Mouse (Mus musculus) heart, embryonic 11.5 days (tissue): ENCODE data around the gene Gnaq. TPM values are rescaled to one million over a fixed set of nuclear protein-coding genes. Genes with fewer than 3 reads are reported as not detected.
"Not testable (repeated sequence)": the region's sequence is repeated elsewhere in the genome, so short reads cannot be mapped to it uniquely, and the experiment has no call there.

Experiments
- ATAC-seq: fragments of 200-750 bp; cut with Nextera tagmentation; replicated peaks from 2 replicates; pipeline ENCODE4 v1.8.0; 2017; ENCODE audit warnings: moderate library complexity; ENCODE audit not compliant: insufficient number of reproducible peaks, low FRiP score, low TSS enrichment
- H3K27ac ChIP-seq: fragments of 300-500 bp; sonication (generic); 2 replicates; pipeline ENCODE4 v1.5.1; 2014; ENCODE audit warnings: mild to moderate bottlenecking, low read depth, low read length
- H3K27me3 ChIP-seq: fragments of 300-500 bp; sonication (generic); 2 replicates; pipeline ENCODE4 v1.6.1; 2014; ENCODE audit warnings: mild to moderate bottlenecking, low read length, mixed read lengths; ENCODE audit not compliant: control insufficient read depth, insufficient read depth
- H3K36me3 ChIP-seq: fragments of 300-500 bp; sonication (generic); 2 replicates; pipeline ENCODE4 v1.6.1; 2014; ENCODE audit warnings: mild to moderate bottlenecking, low read length, moderate library complexity, mixed read lengths; ENCODE audit not compliant: control insufficient read depth, insufficient read depth
- H3K4me1 ChIP-seq: fragments of 300-500 bp; sonication (generic); 2 replicates; pipeline ENCODE4 v1.6.1; 2014; ENCODE audit warnings: low read length; ENCODE audit not compliant: control insufficient read depth, insufficient read depth
- H3K4me2 ChIP-seq: fragments of 300-500 bp; sonication (generic); 2 replicates; pipeline ENCODE4 v1.6.1; 2014; ENCODE audit warnings: mild to moderate bottlenecking, moderate library complexity
- H3K4me3 ChIP-seq: fragments of 300-500 bp; sonication (generic); 2 replicates; pipeline ENCODE4 v1.5.1; 2014; ENCODE audit warnings: low read depth, low read length
- H3K9ac ChIP-seq: fragments of 300-500 bp; sonication (generic); 2 replicates; pipeline ENCODE4 v1.6.1; 2014; ENCODE audit warnings: mild to moderate bottlenecking, low read depth, low read length, moderate library complexity
- H3K9me3 ChIP-seq: fragments of 300-500 bp; sonication (generic); replicated peaks from 2 replicates; pipeline ENCODE4 v1.6.1; 2016; ENCODE audit warnings: low read length; ENCODE audit not compliant: control insufficient read depth
- WGBS: fragments of 180-500 bp; shearing (Covaris S2); extraction: QIAGEN DNeasy Blood & Tissue Kit; methylation state at CpG from one replicate; pipeline ENCODE4 v1.1.7; 2014; ENCODE audit not compliant: insufficient replicate concordance; 5-methylcytosine and 5-hydroxymethylcytosine counted together
- polyA plus RNA-seq: library from polyadenylated mRNA; unstranded; fragments of >200 nt; fragmentation: Nextera tagmentation; extraction: Ambion mirVana; gene quantifications from 2 replicates; pipeline ENCODE4 v1.2.1, GENCODE M21; 2014

The Gnaq gene
- polyA plus RNA-seq, 1 experiment from 2014 or later: 9.2 TPM

DNA sequence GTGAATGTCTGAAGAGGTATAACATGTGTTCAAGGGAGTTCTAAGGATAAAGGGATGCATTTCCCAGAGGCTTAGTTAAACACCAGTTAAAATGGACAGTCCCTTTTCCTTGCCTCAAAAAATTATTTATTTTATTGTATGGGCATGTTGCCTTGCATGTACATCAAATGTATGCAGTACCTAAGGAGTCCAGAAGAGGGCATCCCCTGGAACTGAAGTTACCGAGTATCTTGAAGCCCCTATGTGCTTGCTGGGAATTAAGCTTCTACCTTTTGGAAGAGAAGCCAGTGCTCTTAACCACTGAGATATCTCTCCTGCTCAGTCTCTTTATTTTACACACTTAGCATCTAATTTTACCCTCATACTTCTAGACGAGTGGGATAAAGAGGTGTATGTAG is 127.8 kb downstream of the Gnaq start:
- Histone ChIP-seq H3K4me3 (no peak overlapping the region), H3K9ac (no peak overlapping the region), H3K27ac (no peak overlapping the region), H3K9me3 (no peaks in the 10 kb centered on the region), H3K27me3 (no peaks in the 10 kb centered on the region), H3K36me3 (no peaks in the 10 kb centered on the region), H3K4me2 (no peak overlapping the region), H3K4me1 (peaks cover 29% of the 10 kb centered on the region)
- no peak for ATAC-seq
- WGBS: 58% methylated on average over 2 of the region's 2 CpGs

DNA sequence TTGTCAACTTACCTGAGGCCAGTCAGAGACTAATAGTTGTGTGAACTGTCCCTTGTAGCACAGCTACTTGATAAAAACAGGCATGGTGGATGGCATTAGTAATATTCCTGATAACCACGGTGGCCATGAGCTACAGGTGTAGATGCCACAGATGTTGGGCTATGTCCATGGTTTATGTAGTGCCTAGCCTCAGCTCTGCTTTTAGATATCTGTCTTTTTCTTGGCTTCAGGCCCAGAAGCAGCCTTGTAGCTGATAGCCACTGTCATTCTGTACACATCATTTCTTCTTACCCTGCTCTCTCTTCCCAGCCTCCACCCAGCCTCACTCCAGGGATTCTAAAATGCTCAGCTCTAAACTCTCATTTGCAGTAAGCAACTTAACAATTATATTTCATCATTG is 128.3 kb downstream of the Gnaq start:
- H3K27me3 ChIP-seq: no peaks in the 10 kb centered on the region
- H3K9me3 ChIP-seq: no peaks in the 10 kb centered on the region
- H3K4me1 ChIP-seq: peaks cover 29% of the 10 kb centered on the region
- no peak overlapping the region for H3K4me3 ChIP-seq
- no peak overlapping the region for H3K9ac ChIP-seq
- no peaks in the 10 kb centered on the region for H3K36me3 ChIP-seq
- H3K27ac ChIP-seq: no peak overlapping the region
- no peak overlapping the region for H3K4me2 ChIP-seq
- ATAC-seq: no peak
- 50% methylated on average over 1 of the region's 1 CpGs for WGBS

DNA sequence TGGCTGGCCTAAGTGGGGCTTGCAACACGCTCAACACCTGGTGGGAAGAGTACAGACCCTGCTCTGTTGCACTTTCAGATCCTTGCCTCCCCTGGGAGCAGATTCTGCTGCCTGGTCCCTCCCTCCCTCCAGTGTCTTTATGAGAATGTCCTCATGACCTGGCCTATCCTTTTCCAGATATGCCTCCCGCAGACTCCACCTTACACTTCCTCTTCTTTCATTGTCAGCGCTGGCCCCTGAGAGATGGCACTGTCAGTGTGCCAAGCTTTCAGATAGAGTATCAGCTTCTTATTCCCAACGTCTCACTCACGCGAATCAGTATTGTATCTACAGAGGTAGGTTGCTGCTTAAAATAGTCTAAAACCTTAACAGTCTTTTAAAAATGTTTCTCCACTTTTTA is 129.0 kb downstream of the Gnaq start:
- H3K27me3 ChIP-seq: no peaks in the 10 kb centered on the region
- no peak for ATAC-seq
- H3K36me3 ChIP-seq: no peaks in the 10 kb centered on the region
- no peak overlapping the region for H3K4me3 ChIP-seq
- H3K9me3 ChIP-seq: no peaks in the 10 kb centered on the region
- no peak overlapping the region for H3K4me2 ChIP-seq
- 57% methylated on average over 6 of the region's 6 CpGs for WGBS
- H3K27ac ChIP-seq: no peak overlapping the region
- no peak overlapping the region for H3K9ac ChIP-seq
- H3K4me1 ChIP-seq: peaks cover 29% of the 10 kb centered on the region

DNA sequence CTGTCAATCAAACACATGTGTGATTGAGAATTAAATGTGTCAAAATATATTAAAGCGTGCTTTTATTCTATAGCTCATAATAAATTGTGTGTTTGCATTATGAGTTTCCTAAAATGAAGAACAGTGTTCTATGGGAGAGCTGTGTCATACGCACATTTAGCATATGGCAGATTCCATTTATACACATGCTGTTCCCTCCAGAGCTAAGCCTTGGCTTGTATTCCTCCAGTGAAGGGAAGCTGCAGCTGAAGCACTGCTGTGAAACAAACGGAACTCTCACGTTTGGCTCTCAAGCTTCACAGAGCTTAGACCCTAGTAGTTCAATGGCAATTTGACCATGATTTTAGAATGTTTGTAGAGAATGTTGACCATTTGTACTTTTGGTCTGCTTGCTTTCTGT is 129.7 kb downstream of the Gnaq start:
- Histone ChIP-seq H3K4me3 (no peak overlapping the region), H3K27ac (no peak overlapping the region), H3K9ac (no peak overlapping the region), H3K36me3 (no peaks in the 10 kb centered on the region), H3K9me3 (no peaks in the 10 kb centered on the region), H3K4me2 (no peak overlapping the region), H3K4me1 (peaks cover 29% of the 10 kb centered on the region), H3K27me3 (no peaks in the 10 kb centered on the region)
- no peak for ATAC-seq
- 89% methylated on average over 4 of the region's 4 CpGs for WGBS

DNA sequence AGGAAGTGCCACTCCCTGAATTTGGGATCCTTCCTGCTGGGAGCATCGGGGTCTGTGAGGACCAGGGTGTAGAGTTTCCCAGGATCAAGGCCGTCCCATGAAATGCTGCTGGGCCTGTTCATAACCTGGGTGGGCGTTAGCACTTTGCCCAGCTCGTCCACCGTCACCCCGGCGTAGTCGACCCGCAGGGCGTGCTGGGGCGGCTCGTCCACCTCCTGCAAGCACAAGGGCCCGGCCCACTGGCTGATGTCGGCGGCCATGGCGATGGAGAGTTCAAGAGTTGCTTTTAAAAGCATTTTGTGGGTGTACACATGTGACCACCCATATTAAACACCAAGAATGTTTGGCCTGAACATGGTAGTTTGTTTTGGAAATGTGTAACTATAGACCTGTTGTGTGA is 134.7 kb downstream of the Gnaq start:
- not testable (repeated sequence) for H3K4me2 ChIP-seq, H3K4me1 ChIP-seq, ATAC-seq, H3K4me3 ChIP-seq, H3K27me3 ChIP-seq, H3K36me3 ChIP-seq, H3K9me3 ChIP-seq, H3K9ac ChIP-seq, H3K27ac ChIP-seq
- WGBS: 94% methylated on average over 8 of the region's 16 CpGs

DNA sequence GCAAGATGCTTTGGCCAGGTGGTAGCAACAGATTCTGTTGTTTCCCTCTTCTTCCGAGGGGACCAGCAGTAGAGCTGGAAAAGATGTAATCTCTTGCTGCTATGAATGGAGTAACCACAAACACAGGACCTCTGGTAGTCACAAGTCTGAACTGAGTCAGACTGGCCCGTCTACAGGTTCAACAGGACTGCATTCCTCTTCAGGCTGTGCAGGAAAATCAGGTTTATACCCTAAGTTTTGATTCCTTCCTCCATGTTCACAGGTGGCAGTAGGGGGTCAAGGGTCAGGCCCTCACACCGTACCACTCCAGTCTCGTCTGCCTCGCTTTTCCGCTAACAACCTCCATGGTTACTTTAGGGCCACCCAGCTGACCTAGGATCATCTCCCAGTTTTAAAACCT is 137.6 kb downstream of the Gnaq start:
- no peaks in the 10 kb centered on the region for H3K9me3 ChIP-seq
- ATAC-seq: no peak
- peaks cover 3% of the 10 kb centered on the region; the same call in 1 of the 2 replicates for H3K4me1 ChIP-seq
- H3K27ac ChIP-seq: no peak overlapping the region
- H3K4me3 ChIP-seq: no peak overlapping the region
- H3K9ac ChIP-seq: no peak overlapping the region
- H3K36me3 ChIP-seq: no peaks in the 10 kb centered on the region
- no peak overlapping the region for H3K4me2 ChIP-seq
- 82% methylated on average over 6 of the region's 6 CpGs for WGBS
- H3K27me3 ChIP-seq: no peaks in the 10 kb centered on the region

DNA sequence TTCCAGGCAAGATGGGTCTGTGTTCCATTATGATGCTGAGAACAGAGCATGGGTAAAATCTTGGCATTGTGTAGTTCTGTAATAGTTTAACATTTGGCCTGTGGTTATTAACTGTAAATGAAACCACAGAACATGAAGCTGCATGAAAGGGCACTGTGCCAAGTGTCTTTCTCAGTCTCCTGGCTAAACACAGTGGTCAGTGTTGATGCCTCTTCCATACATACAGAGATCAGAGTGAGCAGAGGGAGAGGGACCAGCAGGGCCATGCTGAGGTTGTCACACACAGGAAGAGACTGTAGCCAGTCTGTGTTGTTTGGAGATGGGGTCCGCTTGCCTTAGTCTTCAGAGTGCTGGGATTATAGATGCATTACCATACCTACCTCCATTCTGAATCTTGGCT is 138.4 kb downstream of the Gnaq start:
- no peaks in the 10 kb centered on the region for H3K9me3 ChIP-seq
- no peak overlapping the region for H3K27ac ChIP-seq
- no peak for ATAC-seq
- no peak overlapping the region for H3K9ac ChIP-seq
- H3K4me3 ChIP-seq: no peak overlapping the region
- H3K27me3 ChIP-seq: no peaks in the 10 kb centered on the region
- H3K4me2 ChIP-seq: no peak overlapping the region
- H3K4me1 ChIP-seq: peaks cover 3% of the 10 kb centered on the region; the same call in 1 of the 2 replicates
- no peaks in the 10 kb centered on the region for H3K36me3 ChIP-seq
- 80% methylated on average over 1 of the region's 1 CpGs for WGBS

DNA sequence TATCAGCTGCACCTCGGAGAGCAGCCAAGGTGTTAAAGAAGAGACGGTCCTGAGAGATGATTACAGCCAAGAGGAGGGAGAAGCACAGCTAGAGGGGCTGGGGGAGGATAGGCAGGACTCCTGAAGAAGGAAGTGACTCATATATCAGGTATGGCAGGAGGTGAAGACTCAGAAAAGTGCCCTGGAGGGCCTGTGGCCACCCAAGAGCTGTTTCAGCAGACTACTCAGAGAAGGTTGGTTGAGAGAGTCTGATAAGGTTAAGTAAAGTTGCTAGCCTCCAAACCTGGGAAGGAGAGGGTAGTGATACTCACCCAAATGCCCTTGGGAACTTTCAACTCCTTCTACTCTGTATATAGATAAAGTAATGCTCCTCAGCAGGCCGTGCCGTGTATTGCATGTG is 140.4 kb downstream of the Gnaq start:
- no peak for ATAC-seq
- Histone ChIP-seq H3K4me3 (no peak overlapping the region), H3K9me3 (no peaks in the 10 kb centered on the region), H3K4me2 (no peak overlapping the region), H3K27me3 (no peaks in the 10 kb centered on the region), H3K9ac (no peak overlapping the region), H3K27ac (no peak overlapping the region), H3K36me3 (no peaks in the 10 kb centered on the region), H3K4me1 (peaks cover 3% of the 10 kb centered on the region; the same call in 1 of the 2 replicates)
- 64% methylated on average over 4 of the region's 4 CpGs for WGBS

DNA sequence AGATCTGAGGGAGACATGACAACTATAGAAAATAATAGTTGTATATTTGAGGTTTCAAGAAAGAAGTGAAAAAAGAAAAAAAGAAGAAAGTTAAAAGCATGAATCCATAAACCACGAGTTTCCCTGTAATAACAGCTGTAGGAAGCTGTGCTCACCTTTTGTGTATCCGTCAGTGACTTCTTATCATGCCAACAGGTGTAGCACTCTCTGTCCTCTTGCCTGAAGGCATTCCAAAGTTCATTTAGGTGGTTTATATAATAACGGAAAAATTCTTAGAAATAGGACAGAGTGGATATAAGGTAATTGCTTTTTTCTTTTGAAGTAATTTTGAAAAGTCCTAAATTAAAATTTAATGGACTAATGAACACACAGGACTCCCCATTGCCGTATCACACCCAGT is 147.6 kb downstream of the Gnaq start:
- Histone ChIP-seq H3K4me2 (no peak overlapping the region), H3K9ac (no peak overlapping the region), H3K27me3 (no peaks in the 10 kb centered on the region), H3K36me3 (no peaks in the 10 kb centered on the region), H3K4me3 (no peak overlapping the region), H3K9me3 (no peaks in the 10 kb centered on the region), H3K4me1 (peaks cover 24% of the 10 kb centered on the region), H3K27ac (no peak overlapping the region)
- ATAC-seq: no peak
- WGBS: 77% methylated on average over 4 of the region's 4 CpGs
